Mouse (Mus musculus) liver, postnatal 0 days (tissue): Measurements from ENCODE around the gene Kcnf1.

Source experiments
- CTCF ChIP-seq: sonication (generic); IDR thresholded peaks from 2 replicates; pipeline ENCODE4 v1.5.1; 2016; ENCODE audit warnings: antibody characterized with exemption, low read depth
- EP300 ChIP-seq: IDR thresholded peaks from 2 replicates; pipeline ENCODE4 v1.6.1; 2016; ENCODE audit warnings: antibody characterized with exemption, low read depth, mild to moderate bottlenecking

- TF ChIP-seq CTCF, result no peak
- TF ChIP-seq EP300, result no peak
These were observed 16.6 kb upstream of the Kcnf1 start for GRCm38 (mm10) chr12:17193311-17193710.
